Mouse (Mus musculus): ENCODE data around the gene Cmtr1. TPM values are rescaled to one million over a fixed set of nuclear protein-coding genes. Genes with fewer than 3 reads are reported as not detected.
"Not testable (repeated sequence)": the region's sequence is repeated elsewhere in the genome, so short reads cannot be mapped to it uniquely, and the experiment has no call there.

Cmtr1 gene
- polyA plus RNA-seq (2015; fragmentation: Nextera tagmentation; extraction: Ambion mirVana) = 109 and 120 TPM in 2 replicates

- Histone ChIP-seq H3K4me3 (peak within 1 kb of the TSS; percentile 89), H3K27me3 (no peaks in the 10 kb centered on the region), H3K27ac (replicated peaks) (peak within 1 kb of the TSS; percentile 93), H3K9ac (peak within 1 kb of the TSS; percentile 98), H3K4me1 (replicated peaks) (peaks cover 11% of the 10 kb centered on the region), H3K4me2 (peak within 1 kb of the TSS; percentile 90), H3K9me3 (no peaks in the 10 kb centered on the region), H3K36me3 (peaks cover 15% of the 10 kb centered on the region)
- ATAC-seq (ENCODE audit: low FRiP score, low read depth) = peak; percentile 96
- under 1% methylated on average over 39 of the region's 41 CpGs for WGBS
Observed at GRCm38 (mm10) chr17:29660076-29660761, at the start of gene Cmtr1. Gene Cmtr1, plus strand, starts transcription at chr17:29660595.

GRCm38 (mm10) chr17:29613453-29613852 is 46.9 kb upstream of the Cmtr1 start:
- not testable (repeated sequence) for H3K4me2 ChIP-seq; H3K27me3 ChIP-seq; H3K9ac ChIP-seq; H3K36me3 ChIP-seq; H3K4me3 ChIP-seq; H3K9me3 ChIP-seq; ATAC-seq (ENCODE audit: low FRiP score, low read depth); H3K27ac ChIP-seq (replicated peaks)
- WGBS = 85% methylated on average over 5 of the region's 5 CpGs
- peaks cover 32% of the 10 kb centered on the region for H3K4me1 ChIP-seq (replicated peaks)

- WGBS = 2% methylated on average over 51 of the region's 52 CpGs
- Histone ChIP-seq H3K9ac (peak within 1 kb of the TSS; percentile 75), H3K36me3 (peaks cover 3% of the 10 kb centered on the region), H3K4me1 (replicated peaks) (peaks cover 32% of the 10 kb centered on the region), H3K9me3 (no peaks in the 10 kb centered on the region), H3K27me3 (no peaks in the 10 kb centered on the region), H3K27ac (replicated peaks) (peak within 1 kb of the TSS; percentile 86), H3K4me2 (peak within 1 kb of the TSS; percentile 73), H3K4me3 (peak within 1 kb of the TSS; percentile 71)
- peak; percentile 92 for ATAC-seq (ENCODE audit: low FRiP score, low read depth)
Observed at GRCm38 (mm10) chr17:29614115-29615023, 46.0 kb upstream of the Cmtr1 start, which contains the start of the genes Rnf8 and Gm28043. Gene Rnf8, plus strand, starts transcription at chr17:29614790. Gene Gm28043, plus strand, starts transcription at chr17:29614876.

DNA sequence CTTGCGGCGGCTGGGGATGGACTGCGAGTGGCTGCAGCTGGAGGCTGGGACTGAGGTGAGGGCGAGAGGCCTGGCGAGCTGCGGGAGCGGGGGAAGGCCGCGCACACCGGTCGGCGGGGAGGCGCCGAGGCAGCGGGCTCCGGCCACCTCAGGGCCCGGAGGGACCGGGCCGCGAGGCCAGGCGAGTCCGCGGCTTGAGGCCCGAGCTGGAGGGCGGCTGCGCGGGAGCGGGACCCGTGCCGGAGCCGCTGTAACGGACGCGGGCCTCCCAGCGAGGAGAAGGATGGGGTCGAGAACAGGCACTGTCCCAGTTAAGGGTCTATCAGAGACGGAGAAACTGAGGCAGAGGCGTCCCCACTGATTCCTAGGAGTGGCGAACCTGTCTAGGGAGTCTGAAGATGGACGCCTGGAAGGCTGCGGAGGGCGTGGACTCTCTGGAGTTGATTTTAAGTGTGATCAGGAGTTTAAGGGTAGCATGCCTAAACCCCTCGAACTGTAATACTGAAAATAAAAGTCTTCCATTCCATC is 45.3 kb upstream of the Cmtr1 start:
- no peaks in the 10 kb centered on the region for H3K27me3 ChIP-seq
- H3K27ac ChIP-seq (replicated peaks) = peak overlapping the region; percentile 86
- peak overlapping the region; percentile 73 for H3K4me2 ChIP-seq
- H3K4me3 ChIP-seq = peak overlapping the region; percentile 71
- peak; percentile 35; the same call in 1 of the 2 replicates for ATAC-seq (ENCODE audit: low FRiP score, low read depth)
- WGBS = under 1% methylated on average over 42 of the region's 43 CpGs
- H3K9ac ChIP-seq = peak overlapping the region; percentile 75
- peaks cover 10% of the 10 kb centered on the region for H3K36me3 ChIP-seq
- peaks cover 32% of the 10 kb centered on the region for H3K4me1 ChIP-seq (replicated peaks)
- H3K9me3 ChIP-seq = no peaks in the 10 kb centered on the region

DNA sequence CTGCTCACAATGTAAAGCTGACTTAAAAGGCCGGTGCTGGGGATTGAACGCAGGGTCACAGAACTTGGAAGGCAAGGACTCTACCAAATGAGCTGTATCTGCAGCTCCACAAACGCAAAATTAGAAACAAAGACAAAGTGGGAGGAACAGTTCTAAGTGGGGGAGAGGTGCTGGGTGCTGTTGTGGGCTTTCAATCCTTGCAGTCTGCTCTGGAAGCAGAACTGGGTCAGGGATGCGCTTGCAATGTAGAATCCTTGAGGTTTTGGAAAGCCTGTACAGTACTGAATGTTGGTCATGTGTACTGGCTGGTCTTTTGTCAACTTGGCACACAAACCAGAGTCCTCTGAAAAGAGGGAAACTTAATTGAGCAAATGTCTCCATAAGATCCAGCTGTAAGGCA is 44.8 kb upstream of the Cmtr1 start:
- Histone ChIP-seq H3K9ac (peak overlapping the region; percentile 75), H3K4me2 (peak overlapping the region; percentile 73), H3K27ac (replicated peaks) (peak overlapping the region; percentile 86; the same call in 1 of the 2 replicates), H3K36me3 (peaks cover 10% of the 10 kb centered on the region), H3K4me1 (replicated peaks) (peaks cover 32% of the 10 kb centered on the region), H3K27me3 (no peaks in the 10 kb centered on the region), H3K9me3 (no peaks in the 10 kb centered on the region), H3K4me3 (peak overlapping the region; percentile 71)
- 9% methylated on average over 4 of the region's 4 CpGs for WGBS
- ATAC-seq (ENCODE audit: low FRiP score, low read depth) = no peak

DNA sequence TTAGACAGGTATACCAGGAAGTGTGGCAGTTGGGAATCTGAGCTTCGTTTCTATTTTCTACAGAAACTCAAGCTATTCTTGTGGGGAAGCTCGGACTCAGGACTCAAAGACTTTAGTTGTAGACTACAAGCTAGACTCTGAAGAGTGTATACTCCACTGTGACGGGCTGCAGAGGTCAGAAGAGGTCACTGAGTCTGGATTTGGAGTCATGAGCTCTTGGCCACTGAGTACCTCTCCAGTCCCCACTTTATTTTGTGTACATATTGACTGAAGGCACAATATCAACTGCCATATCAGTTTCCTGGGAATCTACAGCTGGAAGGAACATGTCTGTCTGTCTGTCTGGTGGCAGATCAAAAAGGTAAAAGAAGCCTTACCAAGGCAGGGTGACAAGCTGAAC is 41.2 kb upstream of the Cmtr1 start:
- H3K9ac ChIP-seq = no peak overlapping the region
- 92% methylated on average over 3 of the region's 3 CpGs for WGBS
- H3K4me1 ChIP-seq (replicated peaks) = peaks cover 28% of the 10 kb centered on the region
- no peaks in the 10 kb centered on the region for H3K9me3 ChIP-seq
- no peaks in the 10 kb centered on the region for H3K27me3 ChIP-seq
- peaks cover 38% of the 10 kb centered on the region for H3K36me3 ChIP-seq
- ATAC-seq (ENCODE audit: low FRiP score, low read depth) = no peak
- no peak overlapping the region for H3K4me3 ChIP-seq
- no peak overlapping the region for H3K4me2 ChIP-seq
- no peak overlapping the region for H3K27ac ChIP-seq (replicated peaks)

DNA sequence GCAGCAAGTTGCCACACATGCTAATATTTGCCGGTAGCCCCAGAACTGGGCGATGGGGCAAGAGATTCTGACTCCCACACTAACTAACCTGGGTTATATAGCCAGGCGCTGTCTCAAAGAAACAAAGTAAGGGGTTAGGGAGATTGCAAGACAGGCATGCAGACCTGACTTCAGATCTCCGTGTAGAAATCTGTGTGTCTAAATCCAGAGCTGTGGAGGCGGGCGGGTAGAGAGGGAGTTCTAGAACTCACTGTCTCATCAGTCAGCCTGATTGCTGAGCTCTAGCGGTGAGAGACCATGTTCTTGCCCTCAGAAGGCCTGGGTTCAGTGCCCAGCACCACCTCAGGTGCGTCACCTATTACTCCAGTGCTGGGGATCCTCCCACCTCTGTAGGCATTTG is 36.9 kb upstream of the Cmtr1 start:
- Histone ChIP-seq H3K9ac (no peak overlapping the region), H3K4me2 (no peak overlapping the region), H3K4me1 (replicated peaks) (no peaks in the 10 kb centered on the region), H3K4me3 (no peak overlapping the region), H3K9me3 (no peaks in the 10 kb centered on the region), H3K36me3 (peaks cover 71% of the 10 kb centered on the region), H3K27me3 (no peaks in the 10 kb centered on the region), H3K27ac (replicated peaks) (no peak overlapping the region)
- ATAC-seq (ENCODE audit: low FRiP score, low read depth) = no peak
- 96% methylated on average over 8 of the region's 8 CpGs for WGBS

DNA sequence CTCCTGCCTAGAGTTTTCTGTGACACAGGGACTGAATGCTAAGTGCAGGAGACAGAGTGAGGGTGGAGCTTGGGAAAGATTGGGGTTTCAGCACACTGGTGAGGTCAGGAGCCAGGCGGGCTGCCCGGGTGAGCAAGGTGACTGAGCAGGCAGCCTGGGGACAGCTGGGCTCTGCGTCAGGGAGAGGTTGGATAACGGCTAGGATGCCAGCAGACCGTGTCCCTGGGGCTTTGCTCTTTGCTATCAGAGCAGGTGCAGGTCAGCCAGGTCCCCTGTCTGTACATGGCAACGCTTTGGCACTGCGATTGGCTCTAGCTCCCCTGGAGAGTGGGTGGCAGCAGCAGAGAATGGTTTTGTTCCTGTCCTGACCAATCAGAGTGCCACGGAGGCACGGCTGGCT is 33.1 kb upstream of the Cmtr1 start:
- Histone ChIP-seq H3K9me3 (no peaks in the 10 kb centered on the region), H3K4me1 (replicated peaks) (no peaks in the 10 kb centered on the region), H3K27ac (replicated peaks) (no peak overlapping the region), H3K9ac (no peak overlapping the region), H3K4me3 (no peak overlapping the region), H3K36me3 (peaks cover 80% of the 10 kb centered on the region), H3K27me3 (no peaks in the 10 kb centered on the region), H3K4me2 (no peak overlapping the region)
- no peak for ATAC-seq (ENCODE audit: low FRiP score, low read depth)
- WGBS = 87% methylated on average over 9 of the region's 9 CpGs

GRCm38 (mm10) chr17:29628946-29629345 is 31.4 kb upstream of the Cmtr1 start:
- Histone ChIP-seq H3K9ac (no peak overlapping the region), H3K27ac (replicated peaks) (no peak overlapping the region), H3K4me2 (no peak overlapping the region), H3K9me3 (no peaks in the 10 kb centered on the region), H3K27me3 (no peaks in the 10 kb centered on the region), H3K36me3 (peaks cover 78% of the 10 kb centered on the region), H3K4me1 (replicated peaks) (no peaks in the 10 kb centered on the region), H3K4me3 (no peak overlapping the region)
- no peak for ATAC-seq (ENCODE audit: low FRiP score, low read depth)
- 84% methylated on average over 5 of the region's 5 CpGs for WGBS

GRCm38 (mm10) chr17:29629620-29630019 is 30.8 kb upstream of the Cmtr1 start:
- 94% methylated on average over 5 of the region's 5 CpGs for WGBS
- Histone ChIP-seq H3K4me2 (no peak overlapping the region), H3K36me3 (peaks cover 81% of the 10 kb centered on the region), H3K27me3 (no peaks in the 10 kb centered on the region), H3K27ac (replicated peaks) (no peak overlapping the region), H3K9ac (no peak overlapping the region), H3K9me3 (no peaks in the 10 kb centered on the region), H3K4me3 (no peak overlapping the region), H3K4me1 (replicated peaks) (no peaks in the 10 kb centered on the region)
- no peak for ATAC-seq (ENCODE audit: low FRiP score, low read depth)

GRCm38 (mm10) chr17:29632312-29632711 is 28.1 kb upstream of the Cmtr1 start:
- H3K4me1 ChIP-seq (replicated peaks) = no peaks in the 10 kb centered on the region
- no peak overlapping the region for H3K27ac ChIP-seq (replicated peaks)
- no peaks in the 10 kb centered on the region for H3K9me3 ChIP-seq
- no peaks in the 10 kb centered on the region for H3K27me3 ChIP-seq
- no peak overlapping the region for H3K4me3 ChIP-seq
- H3K4me2 ChIP-seq = no peak overlapping the region
- peaks cover 82% of the 10 kb centered on the region for H3K36me3 ChIP-seq
- ATAC-seq (ENCODE audit: low FRiP score, low read depth) = no peak
- WGBS = 96% methylated on average over 11 of the region's 11 CpGs
- H3K9ac ChIP-seq = no peak overlapping the region

GRCm38 (mm10) chr17:29635492-29635891 is 24.9 kb upstream of the Cmtr1 start:
- Histone ChIP-seq H3K36me3 (peaks cover 73% of the 10 kb centered on the region), H3K4me1 (replicated peaks) (no peaks in the 10 kb centered on the region), H3K27ac (replicated peaks) (no peak overlapping the region), H3K9me3 (no peaks in the 10 kb centered on the region), H3K4me2 (no peak overlapping the region), H3K4me3 (no peak overlapping the region), H3K9ac (no peak overlapping the region), H3K27me3 (no peaks in the 10 kb centered on the region)
- 91% methylated on average over 8 of the region's 8 CpGs for WGBS
- no peak for ATAC-seq (ENCODE audit: low FRiP score, low read depth)
